Mouse (Mus musculus): Measurements from ENCODE around the gene Foxl1.
"Not testable (repeated sequence)": the region's sequence is repeated elsewhere in the genome, so short reads cannot be mapped to it uniquely, and the experiment has no call there.

Foxl1 gene

GRCm38 (mm10) chr8:121125311-121125876 lies 2.3 kb upstream of the Foxl1 start:
- peak; percentile 88 to 93 for DNase-seq

- DNase-seq = no peak
These were observed 1.5 kb upstream of the Foxl1 start for GRCm38 (mm10) chr8:121126191-121126590.

- DNase-seq = no peak
These were observed 1.0 kb upstream of the Foxl1 start for GRCm38 (mm10) chr8:121126694-121127093.

GRCm38 (mm10) chr8:121127291-121127701 lies 444 bp upstream of the Foxl1 start:
- peak in 1 of 2 experiments; percentile 61 for DNase-seq

GRCm38 (mm10) chr8:121128531-121129264 lies 958 bp downstream of the Foxl1 start:
- DNase-seq = peak; percentile 56 to 73

- DNase-seq = no peak
These were observed 1.7 kb downstream of the Foxl1 start for GRCm38 (mm10) chr8:121129265-121129940.

- peak; percentile 81 to 83 for DNase-seq
These were observed 2.8 kb downstream of the Foxl1 start for GRCm38 (mm10) chr8:121130522-121130921.

GRCm38 (mm10) chr8:121132961-121133513 lies 5.3 kb downstream of the Foxl1 start:
- no peak for DNase-seq

GRCm38 (mm10) chr8:121134102-121134501 lies 6.4 kb downstream of the Foxl1 start:
- no peak for DNase-seq

GRCm38 (mm10) chr8:121134512-121134911 lies 6.8 kb downstream of the Foxl1 start:
- no peak for DNase-seq

GRCm38 (mm10) chr8:121136856-121137255 lies 9.1 kb downstream of the Foxl1 start:
- no peak for DNase-seq

- DNase-seq = not testable (repeated sequence)
These were observed 17.9 kb downstream of the Foxl1 start for GRCm38 (mm10) chr8:121145457-121146134.

GRCm38 (mm10) chr8:121148573-121149083 lies 20.9 kb downstream of the Foxl1 start:
- DNase-seq = no peak

GRCm38 (mm10) chr8:121152394-121152793 lies 24.7 kb downstream of the Foxl1 start:
- peak; percentile 33 to 51 for DNase-seq

- no peak for DNase-seq
These were observed 29.3 kb downstream of the Foxl1 start for GRCm38 (mm10) chr8:121156990-121157491.

GRCm38 (mm10) chr8:121158812-121159211 lies 31.1 kb downstream of the Foxl1 start:
- DNase-seq = no peak

GRCm38 (mm10) chr8:121161437-121161836 lies 33.7 kb downstream of the Foxl1 start:
- DNase-seq = no peak

GRCm38 (mm10) chr8:121162413-121162812 lies 34.7 kb downstream of the Foxl1 start:
- no peak for DNase-seq

GRCm38 (mm10) chr8:121162906-121163695 lies 35.4 kb downstream of the Foxl1 start:
- DNase-seq = peak in 1 of 2 experiments; percentile 45

- peak; percentile 62 to 70 for DNase-seq
These were observed 36.3 kb downstream of the Foxl1 start for GRCm38 (mm10) chr8:121164017-121164469.

GRCm38 (mm10) chr8:121168033-121168432 lies 40.3 kb downstream of the Foxl1 start:
- no peak for DNase-seq

Measured in kidney, postnatal 4 days (tissue).